Mouse (Mus musculus) embryo, embryonic 11 days (tissue): ENCODE results near the gene Sh3bp2.
"Not testable (repeated sequence)": the region's sequence is repeated elsewhere in the genome, so short reads cannot be mapped to it uniquely, and the experiment has no call there.

Experiments used
- DNase-seq: peaks from one replicate; pipeline ENCODE4 v3.0.0-alpha.2; 2015

Gene Sh3bp2

DNA sequence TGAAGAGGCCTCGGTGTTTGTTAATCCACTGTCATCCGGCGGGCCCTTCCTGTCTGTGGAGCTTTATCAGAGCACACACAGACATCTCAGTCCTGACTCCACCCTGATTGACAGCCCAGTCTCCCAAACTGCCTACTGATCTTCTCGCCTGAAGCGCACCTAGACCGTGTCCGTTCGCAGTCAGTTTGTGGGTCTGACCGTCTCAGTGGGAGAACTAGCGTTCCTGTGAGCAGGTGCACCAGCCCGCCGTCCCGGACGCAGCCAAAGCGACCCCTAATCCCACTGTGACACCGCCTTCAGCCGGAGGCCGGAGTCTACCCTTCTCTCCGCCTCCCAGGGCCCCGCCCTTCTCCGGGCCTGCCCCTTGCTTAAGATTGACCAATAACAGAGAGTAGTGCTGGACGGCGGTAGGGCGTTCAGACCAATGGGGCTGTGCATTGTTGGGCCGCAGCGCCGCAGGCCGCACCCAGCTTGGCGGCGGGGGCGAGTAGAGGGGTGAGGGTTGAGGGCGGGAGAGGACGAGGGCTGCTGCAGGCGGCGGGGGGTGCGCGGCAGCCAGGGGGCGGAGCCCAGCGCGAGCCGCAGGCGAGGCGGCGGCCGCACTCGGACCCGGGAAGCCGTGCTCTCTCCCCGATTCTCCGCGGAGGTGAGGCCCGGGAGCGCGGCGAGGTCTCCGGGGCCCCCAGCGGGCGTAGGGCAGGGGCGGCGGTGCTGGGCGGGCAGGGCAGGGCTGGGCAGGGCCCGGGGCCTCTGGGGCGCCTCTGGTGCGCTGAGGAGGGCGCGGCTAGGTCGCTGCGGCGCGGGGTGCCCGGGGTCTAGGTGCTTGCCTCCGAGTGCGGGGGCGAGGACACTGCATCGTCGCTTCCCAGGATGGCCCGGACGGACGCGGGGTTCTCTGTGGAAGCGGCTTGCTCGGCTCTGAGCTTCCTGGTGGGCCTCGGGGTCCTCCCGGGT is 47.9 kb downstream of the Sh3bp2 start, which contains the start of gene Add1:
Add1 (plus strand) TSS at position 397 of the 954 bp plus-strand sequence.
- DNase-seq = peak; percentile 97

DNA sequence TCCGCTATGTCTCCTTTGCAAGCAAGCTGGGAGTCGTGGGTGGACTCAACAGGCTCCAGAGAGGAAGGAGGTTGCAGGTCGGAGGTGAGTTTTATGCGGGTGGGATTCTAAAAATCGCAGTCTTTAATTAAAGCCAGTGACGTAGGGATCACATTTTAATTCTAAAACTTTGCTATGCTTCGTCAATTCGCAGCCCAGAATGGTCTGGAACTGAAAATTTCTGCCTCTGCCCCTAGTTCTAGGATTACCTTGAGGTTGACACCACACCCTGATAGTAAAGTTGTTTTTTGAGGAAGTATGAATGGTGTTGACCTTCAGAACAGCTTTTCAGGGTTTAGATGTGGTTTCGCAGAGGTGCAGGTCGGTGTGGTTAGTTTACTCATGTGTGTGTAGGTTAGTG is 49.1 kb downstream of the Sh3bp2 start:
- peak; percentile 13 for DNase-seq

DNA sequence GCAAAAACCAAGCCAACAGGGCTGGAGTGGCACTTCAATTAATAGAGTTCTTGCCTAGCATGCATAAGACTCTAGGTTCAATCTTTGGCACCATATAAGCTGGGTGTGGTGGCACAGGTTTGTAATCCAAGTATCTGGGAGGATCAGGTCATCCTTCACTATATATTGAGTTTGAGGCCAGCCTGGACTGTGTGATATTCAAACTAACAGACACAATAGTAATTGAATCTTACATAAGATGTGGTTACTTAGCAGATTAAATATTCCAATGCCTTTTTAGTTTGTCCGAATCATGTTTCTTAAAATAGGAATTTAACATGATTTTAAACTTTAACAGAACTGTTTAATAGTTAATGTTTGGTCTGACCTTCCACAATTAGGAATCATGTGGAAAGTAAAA is 50.6 kb downstream of the Sh3bp2 start:
- no peak for DNase-seq

DNA sequence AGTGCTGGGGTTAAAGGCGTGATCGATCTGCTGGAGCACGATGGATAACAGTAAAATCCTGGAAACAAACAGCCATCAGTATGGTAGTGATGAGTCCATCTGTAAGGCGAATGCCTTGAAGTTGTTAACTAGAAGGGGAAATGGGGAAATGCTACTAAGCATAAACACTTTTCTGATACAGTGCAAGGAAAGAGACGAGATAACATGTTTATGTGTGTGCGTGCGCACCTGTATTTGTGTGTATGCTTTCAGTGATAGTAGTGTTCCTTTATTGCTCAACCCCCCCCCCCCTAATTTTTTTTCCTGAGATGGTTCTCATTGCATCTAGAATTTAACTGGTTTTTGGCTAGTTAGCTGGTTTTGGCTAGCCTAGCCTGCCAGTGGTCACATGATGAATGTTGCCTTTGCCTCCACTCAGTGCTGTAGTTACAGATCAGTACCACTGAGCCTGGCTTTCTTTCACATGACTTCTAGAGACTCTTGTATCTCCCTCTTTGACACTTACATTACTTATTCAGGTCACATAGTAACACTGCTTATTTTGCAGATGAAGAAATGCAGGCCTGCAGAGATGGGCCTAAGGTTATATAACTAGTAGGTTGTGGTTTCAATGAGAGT is 52.5 kb downstream of the Sh3bp2 start:
- no peak for DNase-seq

DNA sequence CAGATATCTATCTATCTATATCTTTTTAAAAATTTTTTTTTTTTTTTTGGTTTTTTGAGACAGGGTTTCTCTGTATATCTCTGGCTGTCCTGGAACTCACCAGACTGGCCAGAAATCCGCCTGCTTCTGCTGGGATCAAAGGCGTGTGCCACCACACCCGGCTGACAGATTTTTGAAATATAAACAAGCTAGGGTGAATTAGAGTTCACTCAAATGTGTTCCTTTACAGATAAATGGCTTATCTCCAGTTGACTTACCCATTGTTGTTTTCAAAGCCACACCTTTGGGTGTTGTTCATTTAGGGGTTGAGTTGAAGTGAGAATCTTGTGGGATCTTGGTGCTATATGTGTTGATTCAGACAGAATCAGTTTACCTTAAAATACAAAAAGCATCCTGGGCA is 53.7 kb downstream of the Sh3bp2 start:
- no peak for DNase-seq

DNA sequence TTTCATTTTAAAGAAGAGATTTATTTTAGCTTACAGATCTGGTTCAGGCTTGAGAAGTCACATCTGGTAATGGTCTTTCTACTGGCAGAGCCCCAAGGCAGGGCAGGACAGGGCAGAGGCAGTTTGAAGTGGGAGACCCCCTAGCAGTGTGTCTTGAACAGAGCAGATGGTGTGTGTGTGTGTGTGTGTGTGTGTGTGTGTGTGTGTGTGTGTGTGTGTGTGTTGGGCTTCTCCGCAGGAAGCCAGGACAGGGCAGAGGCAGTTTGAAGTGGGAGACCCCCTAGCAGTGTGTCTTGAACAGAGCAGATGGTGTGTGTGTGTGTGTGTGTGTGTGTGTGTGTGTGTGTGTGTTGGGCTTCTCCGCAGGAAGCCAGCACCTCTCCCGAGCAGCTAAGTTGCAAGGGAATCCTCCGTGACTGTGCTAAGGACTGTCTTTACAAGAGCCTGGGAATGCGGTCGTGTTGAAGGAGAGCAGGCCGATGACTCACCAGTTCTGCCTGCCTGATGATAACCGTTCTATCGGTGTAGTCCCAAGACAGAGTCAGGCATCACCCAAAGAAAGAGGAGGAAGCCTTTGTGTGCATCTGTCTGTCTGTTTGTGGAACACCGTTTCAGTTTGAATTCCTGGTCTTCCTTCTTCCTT is 56.2 kb downstream of the Sh3bp2 start:
- DNase-seq = peak; percentile 30

DNA sequence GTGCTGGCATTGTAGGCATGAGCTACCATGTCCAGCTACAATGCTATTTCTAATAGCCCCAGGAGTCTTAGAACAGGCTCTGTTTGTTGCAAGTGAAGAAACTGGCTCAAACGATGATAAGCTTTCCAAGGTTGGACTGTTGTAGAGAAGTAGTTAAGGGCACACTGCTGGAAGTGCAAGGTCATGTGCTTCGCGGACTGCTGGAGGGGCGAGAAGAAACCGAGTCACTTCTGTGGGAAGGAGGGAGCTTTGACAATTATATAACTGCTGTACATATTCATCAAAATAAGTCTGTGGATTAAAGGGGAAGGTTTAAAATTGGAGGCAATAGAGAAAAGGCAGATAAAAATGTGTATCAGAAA is 56.7 kb downstream of the Sh3bp2 start:
- DNase-seq = no peak

DNA sequence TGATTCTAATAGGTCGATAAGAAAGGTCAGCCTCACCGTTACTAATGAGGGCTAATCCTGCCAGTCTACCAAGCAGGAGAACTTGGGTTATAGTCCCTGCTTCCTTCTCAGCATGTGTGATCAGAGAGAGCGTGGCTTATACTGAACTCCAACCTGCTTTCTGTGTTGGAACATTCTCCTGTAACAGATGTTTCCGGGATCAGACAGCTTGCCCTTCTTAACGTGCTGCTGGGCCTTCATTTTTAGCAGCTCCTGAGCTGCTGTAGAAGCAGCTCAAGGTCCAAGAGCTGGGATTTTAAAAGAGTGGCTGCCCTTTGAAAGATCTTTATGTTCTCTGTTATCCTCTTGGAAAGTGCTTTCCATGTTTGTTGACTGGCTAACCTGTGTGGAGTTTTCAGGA is 59.6 kb downstream of the Sh3bp2 start:
- no peak for DNase-seq

DNA sequence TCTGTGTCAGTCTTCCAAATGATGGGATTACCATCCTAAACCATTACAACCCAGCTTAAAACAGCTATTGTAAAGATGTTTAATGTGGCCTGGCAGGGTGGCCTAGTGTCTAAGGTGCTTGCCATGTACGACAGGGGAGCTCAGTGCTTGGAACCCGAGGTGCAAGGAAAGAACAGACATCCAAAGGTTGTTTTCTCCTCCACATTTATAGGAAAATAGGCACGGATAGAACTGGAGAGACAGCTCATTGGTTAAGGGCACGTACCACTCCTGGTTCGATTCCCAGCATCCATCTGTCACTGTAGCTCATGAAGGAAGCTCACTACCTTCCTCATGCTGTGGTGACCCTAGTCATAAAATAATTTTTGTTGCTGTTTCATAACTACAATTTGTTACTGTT is 62.2 kb downstream of the Sh3bp2 start:
- no peak for DNase-seq

DNA sequence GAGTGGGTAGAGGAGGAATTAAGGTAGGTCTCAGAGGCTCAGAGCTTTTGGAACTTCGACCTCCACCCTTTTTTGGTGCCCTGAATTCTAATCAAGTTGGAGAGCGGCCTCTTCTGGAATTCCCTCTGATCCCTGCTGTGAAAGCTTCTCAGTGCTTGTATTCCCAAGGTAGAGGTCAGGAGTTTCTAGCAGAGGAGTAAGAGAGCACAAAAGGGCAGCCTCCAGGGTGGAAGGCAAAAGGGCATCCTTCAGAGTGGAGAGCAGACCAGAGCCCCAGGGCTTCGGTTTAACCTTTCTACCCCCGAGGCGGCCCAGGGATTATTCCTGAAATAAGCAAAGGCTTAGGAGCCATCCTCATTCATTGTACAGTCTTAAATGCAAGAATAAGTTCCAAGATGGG is 64.4 kb downstream of the Sh3bp2 start:
- DNase-seq = peak; percentile 6

DNA sequence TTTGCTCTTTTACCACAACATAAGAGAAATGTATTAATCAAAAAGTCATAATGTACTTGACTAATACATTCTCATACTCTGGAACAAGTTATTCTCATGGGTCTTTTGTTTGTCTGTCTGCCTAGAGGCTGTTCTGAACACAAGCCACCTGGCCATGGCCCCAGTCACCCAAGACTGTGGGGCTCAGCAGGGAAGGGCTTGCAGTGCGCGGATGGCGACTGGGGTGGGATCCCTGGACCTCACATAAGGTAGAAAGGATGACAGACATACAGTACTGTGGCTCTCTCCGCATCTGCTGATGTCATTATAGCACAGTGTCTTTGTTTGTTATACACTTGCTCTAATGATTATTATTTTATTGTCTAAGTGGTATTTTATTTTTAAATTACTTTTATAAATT is 65.1 kb downstream of the Sh3bp2 start:
- no peak for DNase-seq

DNA sequence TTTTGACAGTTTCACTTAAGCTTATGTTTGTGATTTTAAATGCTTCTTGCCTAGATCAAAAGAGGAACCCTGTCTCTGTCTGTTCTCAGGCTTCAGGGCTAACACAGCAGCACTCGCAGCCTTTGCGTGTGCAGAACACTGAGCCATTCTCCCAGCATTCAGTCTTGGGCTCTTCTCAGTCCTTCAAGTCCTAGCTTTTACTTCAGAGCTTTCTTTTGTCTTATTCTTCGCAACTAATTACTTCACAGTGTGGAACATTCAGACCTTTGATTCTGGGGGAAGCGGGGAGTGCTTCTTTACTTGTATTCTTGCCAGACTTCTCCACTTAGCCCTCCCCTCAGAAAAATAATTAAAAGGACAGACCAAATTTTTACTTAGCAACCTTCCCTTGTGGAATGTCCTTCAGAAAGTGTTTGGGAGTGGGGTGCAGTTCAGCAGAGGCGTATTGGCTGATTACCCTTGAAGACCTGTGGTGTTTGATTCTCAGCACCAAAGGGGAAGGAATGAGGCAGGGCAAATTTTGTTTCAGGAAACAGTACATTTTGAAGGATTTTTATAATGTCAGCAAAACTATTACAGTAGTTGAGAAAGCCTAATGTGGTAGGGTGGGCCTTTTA is 65.9 kb downstream of the Sh3bp2 start:
- DNase-seq = peak; percentile 13

DNA sequence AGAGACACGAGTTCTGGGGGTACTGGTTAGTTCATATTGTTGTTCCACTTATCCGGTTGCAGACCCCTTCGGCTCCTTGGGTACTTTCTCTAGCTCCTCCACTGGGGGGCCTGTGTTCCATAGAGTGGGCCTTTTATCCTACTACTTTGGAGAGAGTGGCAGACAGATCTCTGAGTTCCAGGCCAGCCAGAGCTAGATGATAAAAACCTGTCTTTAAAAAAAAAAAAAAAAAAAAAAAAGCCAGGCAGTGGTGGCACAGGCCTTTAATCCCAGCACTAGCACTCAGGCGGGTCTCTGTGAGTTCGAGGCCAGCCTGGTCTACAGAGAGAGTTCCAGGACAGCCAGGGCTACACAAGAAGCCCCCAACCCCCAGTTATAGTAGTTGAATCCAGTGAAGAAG is 66.6 kb downstream of the Sh3bp2 start:
- not testable (repeated sequence) for DNase-seq

DNA sequence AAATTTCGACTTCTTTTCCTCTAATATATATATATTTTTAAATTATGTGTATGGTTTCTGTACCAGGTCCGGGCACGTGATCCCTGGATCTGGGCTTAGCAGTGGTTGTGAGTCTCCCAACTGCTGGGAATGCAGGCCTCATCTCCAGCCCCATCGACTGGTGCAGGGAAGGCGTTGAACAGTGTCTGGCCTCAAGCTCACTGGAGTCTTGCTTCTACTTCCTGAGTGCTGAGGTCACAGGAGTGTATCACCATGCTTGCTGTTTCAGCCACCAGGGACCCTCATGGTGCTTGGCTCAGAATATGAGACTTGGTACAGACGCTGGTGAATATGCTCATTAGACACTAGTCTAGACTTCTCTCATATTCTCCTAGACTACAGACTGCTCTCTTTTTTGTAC is 67.0 kb downstream of the Sh3bp2 start:
- no peak for DNase-seq

DNA sequence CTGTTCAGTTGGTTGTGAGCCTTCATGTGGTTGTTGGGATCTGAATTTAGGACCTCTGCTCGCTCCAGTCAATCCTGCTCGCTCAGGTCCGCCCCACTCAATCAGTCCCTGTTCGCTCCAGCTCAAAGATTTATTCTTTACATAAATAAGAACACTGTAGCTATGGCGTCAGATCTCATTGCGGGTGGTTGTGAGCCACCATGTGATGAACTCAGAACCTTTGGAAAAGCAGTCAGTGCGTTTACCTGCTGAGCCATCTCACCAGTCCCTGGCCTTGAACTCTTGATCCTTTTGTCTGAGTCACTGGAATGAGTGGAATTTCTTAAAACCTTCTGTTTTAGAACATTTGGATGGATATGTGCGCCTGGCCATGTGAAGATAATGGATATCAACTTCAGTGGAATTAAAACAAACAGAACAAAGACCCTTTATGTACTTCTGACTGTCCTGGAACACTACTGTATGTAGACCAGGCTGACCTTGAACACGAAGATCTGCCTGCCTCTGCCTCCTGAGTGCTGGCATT is 67.6 kb downstream of the Sh3bp2 start:
- no peak for DNase-seq

DNA sequence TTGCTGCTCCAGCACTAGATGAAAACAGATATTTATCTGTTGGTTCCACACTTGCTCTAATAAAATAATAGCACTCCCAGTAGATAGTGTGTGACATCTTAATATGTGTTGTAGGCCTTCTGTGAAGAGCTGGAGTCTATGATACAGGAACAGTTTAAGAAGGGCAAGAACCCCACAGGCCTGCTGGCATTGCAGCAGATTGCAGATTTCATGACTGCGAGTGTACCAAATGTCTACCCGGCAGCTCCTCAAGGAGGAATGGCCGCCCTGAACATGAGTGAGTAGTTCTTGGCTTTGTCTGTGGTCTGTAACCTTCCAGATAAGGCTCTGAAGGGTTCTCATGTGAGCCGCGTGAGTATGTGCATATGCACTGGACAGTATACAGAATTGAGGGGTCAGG is 78.9 kb downstream of the Sh3bp2 start:
- no peak for DNase-seq

DNA sequence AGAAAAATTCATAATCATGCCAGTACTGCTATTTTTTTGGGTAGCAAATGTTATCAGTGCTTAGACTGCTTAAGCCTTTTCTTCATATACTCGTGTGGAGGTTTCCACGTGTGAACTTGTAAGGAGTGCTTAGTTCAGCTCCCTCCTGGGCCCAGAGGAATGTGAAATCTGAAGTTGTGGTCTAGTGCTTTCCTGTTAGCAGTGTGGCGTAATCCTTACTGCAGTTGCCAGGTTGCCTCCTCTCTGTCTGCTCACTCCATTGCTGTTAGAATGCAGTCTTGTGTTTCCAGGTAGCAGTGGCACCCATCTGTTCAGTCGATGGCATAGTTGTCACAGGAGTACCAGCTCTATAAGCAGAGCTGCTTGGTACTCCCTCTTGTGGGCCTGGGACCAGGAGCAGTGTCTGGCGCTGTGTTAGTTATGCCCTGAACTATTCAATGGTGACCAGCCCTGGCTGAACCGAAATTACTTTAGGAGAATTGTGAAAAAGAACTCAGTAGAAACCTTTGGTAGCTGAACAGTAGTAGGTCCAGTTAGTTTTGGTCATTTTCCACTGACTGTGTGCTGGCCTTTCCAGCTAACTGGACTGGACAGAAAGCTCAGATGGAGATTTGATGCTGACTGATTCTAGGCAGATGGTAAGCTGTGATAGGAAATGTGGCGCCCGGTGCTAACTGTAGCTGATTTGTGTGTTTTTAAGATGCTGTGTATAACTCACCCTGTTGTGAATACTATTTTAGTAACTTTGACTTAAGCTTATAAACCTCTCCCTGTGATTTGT is 81.7 kb downstream of the Sh3bp2 start:
- DNase-seq = no peak

DNA sequence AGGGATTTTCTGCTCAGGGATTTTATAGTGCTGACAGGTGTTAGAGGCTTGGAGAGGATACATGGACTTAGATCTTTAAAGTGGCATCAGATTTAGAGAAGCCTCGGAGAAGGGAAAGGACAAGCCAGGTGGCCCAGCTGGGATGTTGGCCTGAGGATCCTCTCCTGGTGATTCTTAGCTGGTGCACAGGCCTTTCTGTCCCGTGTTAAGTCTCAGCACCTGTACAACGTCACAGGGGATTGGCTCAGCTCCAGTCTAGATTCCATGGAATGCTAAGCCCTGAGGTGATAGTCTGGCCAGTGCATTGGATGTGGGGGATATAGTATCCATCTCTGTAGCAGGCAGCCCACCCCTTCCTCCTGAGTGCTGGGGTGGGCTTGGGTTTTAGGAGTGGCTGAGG is 82.6 kb downstream of the Sh3bp2 start:
- no peak for DNase-seq

DNA sequence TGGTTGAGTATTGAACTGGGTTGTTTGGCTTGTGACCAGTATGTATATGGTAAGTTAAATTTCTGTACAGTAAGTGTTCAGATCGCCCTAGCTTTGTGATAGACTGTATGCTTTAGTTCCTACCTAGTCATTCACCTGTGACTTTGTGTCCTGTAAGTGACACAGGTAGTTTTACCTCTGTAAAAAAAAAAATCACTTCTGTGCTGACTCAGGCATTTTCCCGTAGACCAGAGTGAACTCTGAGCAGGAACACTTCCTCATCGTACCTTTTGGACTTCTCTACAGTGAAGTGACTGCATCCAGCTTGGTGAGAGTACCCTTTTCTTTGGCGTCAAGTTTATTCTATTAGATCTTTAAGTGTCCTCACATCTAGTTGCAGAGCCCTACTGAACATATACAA is 84.3 kb downstream of the Sh3bp2 start:
- DNase-seq = no peak
